Mouse (Mus musculus): ENCODE measurements at regions not wholly inside any gene's neighbourhood (a gene's known extent, or its start where the extent isn't known, plus 50 kb on each side); places are given as distances from the start of the nearest gene placed in this dataset.

DNA sequence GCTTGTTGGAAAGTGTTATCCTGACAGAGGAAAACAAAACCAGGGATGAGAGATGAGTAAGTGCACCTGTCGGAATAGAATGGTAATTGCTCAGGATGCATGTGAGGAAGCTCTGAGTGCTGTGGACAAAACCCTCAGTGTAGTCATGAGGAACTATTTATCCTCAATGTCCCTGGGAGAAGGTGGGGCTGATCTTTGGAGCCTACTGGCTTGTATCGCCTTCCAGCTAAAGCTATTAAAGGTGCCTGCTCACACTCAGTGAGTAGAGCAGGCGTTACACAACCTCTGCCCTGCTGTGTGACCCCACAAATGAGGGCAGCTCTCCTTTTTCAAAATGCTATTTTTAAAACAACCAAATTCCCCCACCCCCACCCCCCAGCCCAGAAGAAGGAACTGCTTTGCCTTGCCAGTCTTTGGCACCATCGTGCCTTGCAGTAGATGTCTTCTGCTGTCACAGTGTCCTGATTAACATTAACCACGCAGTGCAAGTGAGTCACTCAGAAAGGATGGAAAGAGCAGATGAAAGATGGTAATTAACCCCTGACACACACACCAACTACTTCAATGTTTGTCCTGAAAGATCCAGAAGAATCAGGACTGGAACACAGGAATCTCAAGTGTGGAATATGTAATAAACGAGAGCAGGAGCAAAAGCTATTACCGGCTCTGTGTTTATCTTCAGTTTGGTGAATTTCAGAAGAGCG, 440.8 kb upstream of the Tnp1 start:
- no peak for DNase-seq (ENCODE audit: low spot score)

DNA sequence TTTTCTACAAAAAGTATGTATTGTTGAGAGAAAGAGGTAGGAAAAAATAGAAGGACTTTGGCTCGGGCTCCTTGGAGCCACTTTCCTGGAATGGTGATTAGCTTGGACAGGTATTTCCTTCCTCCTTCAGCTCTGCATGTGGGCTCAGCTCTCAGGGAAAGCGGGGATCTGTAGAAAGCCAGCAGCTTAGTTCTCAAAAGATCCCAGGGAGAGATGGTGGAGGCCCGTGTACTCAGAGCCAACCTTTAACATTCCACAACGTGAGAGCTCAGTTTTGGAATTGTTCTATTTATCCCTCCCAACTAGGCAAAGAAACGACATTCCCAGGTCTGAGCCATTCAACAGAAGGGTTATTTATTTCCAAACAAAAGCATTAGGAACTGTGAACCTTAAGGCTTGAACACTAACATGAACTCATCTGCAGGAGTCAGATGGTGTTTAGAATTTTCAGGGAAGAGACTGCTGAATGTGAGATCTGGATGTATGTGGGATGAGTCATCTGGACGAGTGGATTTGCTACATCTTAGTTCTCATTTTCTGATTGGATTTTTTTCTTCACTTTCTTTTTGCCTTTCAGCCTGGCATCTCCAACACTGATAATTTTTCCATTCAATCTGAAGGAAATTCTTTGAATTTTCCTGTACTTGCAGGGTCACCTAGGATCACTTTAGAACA, 428.6 kb upstream of the Tnp1 start:
- DNase-seq (ENCODE audit: low spot score): no peak

DNA sequence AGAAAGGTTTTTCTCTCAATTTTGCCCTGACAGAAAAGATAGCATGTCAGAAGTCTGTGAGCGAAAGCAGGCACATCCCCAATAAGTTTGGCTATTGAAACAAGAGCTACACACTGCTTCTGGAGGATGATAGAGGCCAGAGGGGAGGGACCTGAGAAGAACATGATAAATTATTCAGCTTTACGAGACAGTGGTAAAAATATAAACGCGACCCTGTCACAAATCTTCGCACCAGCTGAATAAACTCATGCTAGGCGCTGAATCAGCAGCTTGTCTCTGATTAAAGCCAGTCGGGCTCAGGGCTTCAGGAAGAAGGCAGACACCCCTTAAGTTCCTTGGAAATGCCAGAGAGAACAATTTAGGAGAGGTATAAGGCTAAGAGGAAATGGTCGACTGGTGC, 422.7 kb upstream of the Tnp1 start:
- DNase-seq (ENCODE audit: low spot score): no peak

DNA sequence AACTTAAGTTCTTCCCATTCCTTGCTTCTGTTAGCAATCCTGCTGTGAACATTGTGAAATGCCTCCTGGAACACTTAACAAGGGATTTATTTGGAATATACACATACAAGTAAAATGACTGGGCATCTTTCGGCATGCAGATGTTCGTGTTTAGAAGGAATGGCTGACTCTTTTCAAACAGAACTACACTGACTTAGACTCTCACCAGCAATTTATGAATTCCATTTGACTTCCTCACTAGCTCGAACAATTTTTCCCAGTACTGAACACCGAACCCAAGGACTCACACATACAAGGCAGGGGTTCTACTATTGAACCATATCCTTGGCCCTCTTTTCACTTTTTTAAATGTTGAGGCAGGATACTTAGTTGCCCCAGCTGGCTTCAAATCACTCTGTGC, 412.4 kb upstream of the Tnp1 start:
- no peak for DNase-seq (ENCODE audit: low spot score)

DNA sequence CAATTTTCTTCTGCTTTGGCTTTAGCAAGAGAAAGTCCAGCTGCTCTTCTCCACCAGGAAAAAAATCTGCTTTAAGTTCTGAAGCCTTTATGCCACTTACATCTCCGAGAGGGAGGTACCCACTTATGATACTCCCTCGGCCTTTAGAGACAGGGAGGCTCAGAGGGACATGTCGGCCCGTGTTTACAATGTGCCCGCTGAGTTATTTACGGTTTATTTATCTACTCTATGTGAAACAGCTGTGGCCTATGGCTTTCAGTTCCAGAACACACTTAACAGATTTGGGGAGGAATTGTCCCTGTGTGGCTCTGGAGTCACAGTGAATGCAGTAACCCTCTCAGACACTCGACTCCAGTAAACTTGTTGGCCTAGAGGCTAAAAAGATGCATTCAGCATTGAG, 409.3 kb upstream of the Tnp1 start:
- no peak for DNase-seq (ENCODE audit: low spot score)

DNA sequence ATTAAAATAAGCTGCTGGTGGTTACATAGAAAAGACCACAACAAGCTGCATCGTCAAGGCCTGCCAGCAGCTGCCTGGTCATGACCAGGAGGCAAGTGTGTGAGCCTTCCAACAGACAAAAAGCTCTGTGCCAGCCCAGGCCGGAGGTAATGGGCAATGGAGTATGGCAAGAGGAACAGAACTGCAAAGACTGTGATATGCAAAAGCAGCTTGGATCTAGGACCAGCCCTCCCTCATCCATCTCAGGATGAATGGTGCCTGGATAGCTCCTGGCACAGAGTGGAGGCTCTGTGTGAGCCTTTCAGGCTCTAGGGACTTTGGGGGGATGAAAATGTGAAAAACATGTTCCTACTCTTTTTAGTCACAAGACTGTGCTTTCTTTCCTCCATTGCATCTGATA, 402.5 kb upstream of the Tnp1 start:
- no peak for DNase-seq (ENCODE audit: low spot score)

DNA sequence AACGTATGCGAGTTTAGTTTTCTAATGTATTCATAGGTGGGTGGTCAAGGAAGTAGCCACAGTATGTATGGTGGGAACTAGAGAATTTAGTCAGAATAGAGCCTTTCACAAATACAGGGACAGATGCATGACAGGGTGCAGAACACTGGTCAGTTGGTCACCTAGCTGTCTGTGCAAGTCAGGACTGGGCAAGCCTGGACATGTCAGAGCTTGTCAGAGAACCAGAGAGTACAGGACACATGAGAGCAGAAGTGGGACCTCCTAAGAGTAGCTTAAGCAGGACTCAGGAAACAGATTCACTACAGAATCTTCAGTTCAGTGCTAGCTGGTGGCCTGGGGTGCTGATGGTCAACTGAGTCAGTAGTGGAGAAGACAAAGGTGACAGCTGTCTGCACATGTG, 395.7 kb upstream of the Tnp1 start:
- DNase-seq (ENCODE audit: low spot score): no peak

DNA sequence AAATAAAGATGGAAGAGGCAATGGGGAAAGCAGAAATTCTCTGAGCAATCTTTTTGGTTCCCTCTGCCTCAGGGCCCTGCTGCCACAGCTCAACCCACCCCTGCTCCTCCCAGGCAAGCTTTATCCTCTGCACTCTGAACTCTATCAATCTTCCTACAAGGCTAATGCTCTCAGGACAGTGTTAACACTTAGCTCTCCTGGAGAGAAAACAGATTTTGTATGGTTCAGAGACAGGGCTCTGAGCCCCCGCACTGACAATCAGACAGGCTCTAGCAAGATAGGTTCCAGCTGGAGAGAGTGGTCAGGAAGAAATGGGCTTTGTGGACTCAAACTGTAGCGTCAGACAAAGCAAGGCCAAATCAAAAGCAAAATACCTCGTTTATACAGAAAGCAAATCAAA, 383.5 kb upstream of the Tnp1 start:
- DNase-seq (ENCODE audit: low spot score): no peak

DNA sequence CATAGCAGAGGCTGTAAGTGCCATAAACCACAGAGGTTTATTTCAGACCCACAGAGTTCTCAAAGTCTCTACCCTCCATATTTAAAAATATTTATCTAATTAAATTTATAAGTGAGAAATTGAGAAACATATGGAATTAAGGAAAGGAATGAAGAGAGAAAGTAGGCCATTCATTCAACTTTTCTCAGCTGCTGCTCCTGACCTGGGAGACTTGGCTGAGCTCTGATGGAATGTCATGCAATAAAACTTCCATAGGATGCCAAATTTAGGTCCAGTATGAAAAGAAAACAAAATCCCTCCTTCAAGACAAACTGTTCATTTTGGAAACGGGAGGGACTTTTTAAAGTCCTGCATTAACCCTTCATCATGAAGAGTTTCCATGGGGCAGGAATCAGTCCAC, 379.3 kb upstream of the Tnp1 start:
- DNase-seq (ENCODE audit: low spot score): no peak

DNA sequence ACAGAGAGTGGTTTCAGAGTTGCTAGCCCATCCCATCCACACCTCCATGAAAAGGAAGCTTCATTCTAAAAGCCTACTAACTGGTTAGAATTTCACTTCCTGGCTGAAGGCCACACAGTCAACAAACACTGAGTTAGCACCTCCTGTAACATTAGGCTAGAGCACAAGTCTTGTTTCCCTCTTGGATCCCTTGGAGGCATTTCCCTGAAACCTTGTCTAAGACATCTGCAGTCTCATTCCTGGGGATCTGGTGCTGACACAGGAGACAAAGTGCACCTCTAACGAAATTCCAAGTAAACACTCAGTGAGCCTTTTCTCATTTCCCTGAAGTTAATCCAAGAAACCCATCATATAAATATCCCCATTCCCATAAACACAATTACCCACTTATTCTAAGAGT, 378.8 kb upstream of the Tnp1 start:
- DNase-seq (ENCODE audit: low spot score): no peak

DNA sequence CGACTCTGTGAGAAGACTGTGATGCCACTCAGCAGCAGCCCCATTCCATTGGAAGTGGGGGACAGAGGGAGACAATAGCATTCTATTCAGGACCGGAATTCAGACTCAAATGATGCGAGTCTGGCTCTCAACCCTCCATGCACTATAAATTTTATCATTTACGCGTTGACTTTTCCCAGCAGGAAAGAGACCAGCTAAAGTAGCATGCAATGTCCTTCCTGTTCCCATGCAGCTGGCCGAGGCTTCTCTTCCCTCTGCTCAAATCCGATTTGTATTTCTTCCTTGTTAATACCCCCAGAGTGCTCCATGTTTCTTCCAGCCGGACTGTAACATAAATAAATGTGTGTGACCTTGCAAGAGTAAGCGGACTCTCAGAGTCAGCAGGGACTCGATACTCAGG, 376.4 kb upstream of the Tnp1 start:
- no peak for DNase-seq (ENCODE audit: low spot score)

DNA sequence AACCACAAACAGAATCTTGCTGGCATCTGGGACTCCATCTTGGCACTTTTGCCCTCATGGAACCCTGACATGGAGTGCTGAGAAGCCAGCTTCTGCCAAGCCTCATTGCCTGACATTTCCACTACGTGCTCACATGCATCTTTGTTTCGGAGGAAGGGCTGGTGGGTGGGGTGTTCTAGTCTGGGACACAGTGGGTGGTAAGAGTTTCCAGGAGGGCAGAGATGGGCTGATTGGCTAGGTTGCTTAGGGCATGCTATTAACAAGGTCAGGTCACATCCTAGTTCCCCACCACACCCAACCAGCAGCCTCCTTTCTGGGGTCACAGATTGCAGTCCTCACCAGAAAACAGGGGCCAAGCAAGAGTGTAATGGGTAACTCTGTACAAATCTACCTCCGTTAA, 374.3 kb upstream of the Tnp1 start:
- no peak for DNase-seq (ENCODE audit: low spot score)

DNA sequence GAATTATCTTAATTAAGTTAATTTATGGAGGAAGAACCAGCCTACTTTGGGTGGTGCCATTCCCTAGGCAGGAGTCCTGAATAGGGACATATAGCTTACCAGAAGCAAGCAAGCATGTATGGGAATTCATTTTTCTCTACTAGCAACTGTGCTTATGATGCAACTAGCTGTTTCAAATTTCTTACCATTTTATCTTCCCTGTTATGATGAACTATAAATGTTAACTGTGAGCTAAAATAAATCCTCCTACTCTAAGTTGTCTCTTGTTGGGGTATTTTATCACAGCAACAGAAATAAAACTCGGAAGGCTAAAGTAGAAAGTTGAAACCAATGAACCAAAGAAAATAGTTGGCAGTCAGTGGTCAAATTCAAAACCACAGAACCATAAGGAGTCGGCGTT, 373.5 kb upstream of the Tnp1 start:
- DNase-seq (ENCODE audit: low spot score): no peak

DNA sequence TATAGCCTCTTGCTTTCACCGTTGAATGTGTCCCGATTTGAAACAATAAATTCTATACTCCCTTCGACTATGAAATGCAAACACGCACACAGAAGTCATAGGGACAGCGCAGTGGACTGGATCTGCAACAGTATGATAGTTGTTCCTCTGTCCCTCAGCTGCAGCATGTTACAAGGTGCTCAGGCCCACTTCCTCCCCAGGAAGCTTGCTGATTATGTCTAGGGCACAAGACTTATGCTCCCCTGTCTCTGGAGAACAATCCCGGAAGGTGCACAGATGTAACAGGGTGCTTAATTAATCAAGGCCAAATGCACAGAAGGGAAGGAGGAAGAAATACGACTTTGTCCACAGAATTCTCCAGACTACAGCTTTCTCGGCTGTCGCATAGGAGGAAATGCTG, 365.9 kb upstream of the Tnp1 start:
- DNase-seq (ENCODE audit: low spot score): no peak

DNA sequence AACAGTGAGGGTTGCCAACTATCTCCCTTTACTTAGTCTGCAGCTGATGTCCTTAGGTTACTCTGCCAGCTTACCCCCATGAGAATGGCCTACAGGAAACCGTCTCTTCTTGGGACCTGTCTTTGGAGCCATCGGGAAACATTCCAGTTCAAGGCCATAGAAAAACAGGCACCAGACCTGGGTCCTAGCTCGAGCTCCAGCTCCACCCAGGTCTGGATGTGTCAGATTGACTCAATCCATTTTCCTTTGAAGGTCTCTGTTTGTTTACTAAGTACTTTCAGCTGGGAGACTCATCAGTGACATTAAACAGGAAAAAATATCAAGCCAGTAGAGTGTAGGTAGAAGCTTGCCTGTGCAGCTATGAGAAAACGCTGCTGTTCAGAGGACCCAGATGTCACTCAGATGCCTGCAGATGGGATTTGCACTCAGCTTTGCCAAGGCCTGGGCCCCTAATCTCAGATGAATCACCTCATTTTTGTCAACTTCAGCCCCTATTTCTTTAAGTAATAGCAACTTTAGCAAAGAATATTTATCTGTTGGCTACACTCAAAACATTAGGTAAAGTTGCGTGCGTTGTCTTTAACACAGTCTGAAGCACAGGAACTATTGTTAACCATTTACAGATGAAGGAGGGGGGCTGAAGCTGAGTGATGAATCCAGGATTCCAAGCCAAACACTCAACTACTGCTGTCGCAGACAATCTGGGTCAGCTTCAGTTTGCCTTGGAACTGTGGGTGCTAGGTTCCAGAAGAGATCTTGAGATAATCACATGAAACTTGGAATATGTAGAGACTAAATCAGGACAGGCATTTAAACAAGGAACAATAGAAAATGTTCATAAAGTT, 359.0 kb upstream of the Tnp1 start:
- no peak for DNase-seq (ENCODE audit: low spot score)

DNA sequence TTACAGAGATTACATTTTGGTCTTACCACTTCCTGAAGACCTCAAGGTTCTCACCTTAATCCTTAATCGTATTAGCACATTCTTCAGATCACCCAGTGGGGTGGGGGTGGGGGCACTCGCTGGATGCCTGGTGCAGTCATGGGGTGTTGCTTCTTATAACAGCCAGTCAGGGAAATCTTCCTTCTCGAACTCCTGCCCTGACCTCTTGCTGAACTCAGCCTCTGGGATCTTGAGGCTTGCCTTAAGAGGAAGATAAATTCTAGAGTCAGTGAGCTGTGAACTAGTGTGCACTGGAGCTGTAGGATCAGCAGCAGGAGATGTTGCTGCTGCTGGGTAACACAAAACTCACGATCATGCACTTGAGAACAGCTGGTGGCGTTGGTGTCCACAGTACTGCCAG, 352.5 kb upstream of the Tnp1 start:
- no peak for DNase-seq (ENCODE audit: low spot score)

DNA sequence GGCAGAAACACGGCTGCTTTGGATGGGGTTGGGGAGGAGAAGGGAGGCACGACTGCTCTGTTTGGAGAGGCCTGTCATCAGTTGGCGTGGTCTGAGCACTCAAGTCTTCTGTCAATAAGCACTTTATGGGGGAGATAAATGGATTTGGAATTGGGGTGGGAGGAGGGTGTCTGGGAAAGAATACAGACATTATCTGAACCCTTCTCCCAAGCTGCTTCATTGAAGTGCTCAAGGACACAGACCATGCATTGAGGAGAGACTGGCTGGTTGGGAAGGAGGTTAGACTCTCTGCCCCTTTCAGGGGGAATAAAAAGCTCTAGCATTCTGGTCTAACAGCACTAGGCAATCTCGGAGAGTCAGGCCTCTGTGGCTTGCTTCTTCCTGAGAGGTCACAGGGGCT, 350.1 kb upstream of the Tnp1 start:
- no peak for DNase-seq (ENCODE audit: low spot score)

DNA sequence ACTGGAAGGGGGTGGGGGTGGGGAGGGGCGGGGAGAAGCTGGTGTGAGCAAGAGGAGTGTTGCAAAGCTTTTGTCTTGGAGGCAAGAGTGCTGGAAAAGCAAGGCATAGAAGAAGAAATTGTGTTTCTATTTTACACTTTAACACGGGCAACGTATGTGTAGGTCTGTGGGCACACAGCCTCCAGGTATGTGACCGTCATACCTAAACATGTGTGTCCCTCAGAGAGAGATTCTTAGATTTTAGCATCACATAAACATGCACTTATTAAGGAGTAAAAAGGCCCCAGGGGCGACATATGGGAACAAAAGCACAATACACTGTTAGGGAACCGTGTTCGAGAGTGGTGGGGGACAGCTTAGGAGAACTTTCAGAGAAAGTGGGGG, 348.6 kb upstream of the Tnp1 start:
- no peak for DNase-seq (ENCODE audit: low spot score)

DNA sequence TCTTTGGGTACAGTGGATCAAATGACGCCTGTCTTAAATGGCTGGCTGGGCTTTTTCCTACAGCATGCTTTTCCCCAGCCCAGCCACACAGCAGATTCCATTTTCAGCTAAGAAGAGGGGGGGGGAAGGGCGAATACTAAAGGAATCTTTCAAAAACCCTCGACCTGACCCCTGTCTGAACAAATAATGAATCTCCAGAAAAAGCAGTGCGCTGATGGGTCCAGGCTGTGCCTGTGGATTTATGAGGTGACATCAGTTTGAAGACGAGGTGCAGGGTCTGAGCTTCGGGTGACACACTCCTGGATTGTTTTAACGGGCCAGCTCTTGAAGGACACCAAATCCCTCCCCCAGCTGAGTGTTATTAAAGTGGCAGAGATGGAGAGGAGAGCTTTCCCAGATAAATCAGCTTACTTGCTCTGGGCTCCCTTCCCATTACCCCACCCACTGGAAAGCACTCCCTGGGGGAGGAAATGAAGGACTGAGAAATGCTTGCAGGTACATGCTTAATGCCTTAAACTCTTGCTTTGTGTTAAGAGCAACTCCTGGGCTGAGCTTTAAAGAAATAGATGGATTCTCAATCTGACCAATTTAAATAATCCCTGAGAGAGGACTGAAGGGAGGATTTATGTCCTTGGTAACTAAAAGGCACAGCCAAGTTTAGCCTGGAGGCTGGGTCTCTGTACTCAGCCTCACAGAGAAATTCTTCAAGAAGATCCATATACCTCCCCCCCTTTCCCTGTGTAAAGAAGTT, 348.0 kb upstream of the Tnp1 start:
- DNase-seq (ENCODE audit: low spot score): peak; percentile 46

DNA sequence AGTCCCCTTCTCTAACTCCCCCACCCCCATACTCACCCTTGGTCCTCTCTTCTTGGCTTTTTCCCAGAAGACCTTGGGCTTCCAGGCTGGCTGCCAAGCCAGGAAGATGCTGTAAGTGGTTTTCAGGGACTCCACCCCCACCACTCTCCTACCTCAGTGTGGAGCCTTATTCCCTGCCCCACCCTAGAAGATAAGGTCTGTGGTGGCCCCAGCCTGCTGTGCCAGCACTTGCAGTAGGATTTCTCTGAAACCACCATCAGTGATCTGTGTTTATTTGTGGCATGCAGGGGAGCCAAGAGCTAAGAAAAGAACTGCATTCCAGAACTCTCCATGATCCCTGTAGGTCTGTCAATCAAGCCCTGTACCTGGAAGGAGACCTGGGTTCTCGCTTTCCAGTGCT, 346.4 kb upstream of the Tnp1 start:
- peak; percentile 68 for DNase-seq (ENCODE audit: low spot score)

DNA sequence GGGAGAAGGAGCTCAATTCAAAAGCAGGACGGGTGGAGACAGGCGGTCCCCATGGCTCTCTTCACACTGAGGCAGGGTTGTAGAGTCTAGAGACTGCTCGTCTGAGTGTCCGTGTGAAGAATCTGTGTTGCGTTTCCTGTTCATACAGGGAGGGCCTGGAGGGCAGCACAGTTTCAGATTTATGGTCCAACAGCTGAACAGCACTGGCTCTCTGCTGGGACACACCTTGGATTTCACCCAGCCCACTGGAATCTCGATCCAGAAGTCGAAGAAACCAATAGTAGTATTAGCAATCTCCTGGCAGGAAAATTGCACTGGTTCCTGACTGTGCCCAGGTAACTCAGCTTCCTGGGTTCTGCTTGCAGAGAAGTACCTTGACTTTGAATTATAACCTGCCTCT, 345.6 kb upstream of the Tnp1 start:
- no peak for DNase-seq (ENCODE audit: low spot score)

DNA sequence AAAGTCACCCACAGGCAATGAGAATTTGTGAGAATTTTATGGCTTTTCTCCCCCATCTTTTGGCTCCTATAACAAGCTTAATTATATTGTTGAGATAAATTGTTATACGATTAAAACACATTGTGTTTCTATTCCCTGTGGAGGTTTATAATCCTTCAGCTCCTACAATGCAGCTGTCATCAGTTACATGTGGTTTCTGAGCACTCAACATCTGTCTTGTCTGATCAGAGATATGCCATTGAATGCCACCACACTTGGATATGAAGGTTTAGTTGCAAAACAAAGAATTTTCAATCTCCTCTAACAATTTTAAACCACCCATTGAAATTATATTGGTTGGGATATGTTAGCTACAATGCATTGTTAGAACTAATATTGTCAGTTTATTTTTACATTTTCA, 338.7 kb upstream of the Tnp1 start:
- DNase-seq (ENCODE audit: low spot score): no peak

DNA sequence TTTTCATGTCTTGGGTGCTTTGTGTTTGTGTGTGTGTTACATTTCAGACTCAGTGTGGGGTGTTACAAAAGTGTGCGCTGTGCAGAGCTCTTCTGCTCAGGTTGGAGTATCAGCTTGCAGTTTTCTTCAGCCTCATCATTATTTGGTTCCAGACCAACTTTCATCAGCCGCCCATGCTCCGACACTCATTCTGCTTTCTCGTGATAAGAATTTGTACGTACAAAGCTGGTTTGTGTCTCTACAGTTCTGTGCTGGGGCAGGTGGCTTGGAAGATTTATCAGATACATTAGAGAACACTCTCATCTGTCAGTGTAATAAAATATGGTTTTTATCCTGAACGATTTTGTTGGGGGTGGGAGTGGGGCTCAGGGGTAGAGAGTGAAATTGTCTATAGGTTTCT, 332.8 kb upstream of the Tnp1 start:
- no peak for DNase-seq (ENCODE audit: low spot score)

Measured in testis, postnatal 10 days (tissue).